Comparison of ENCODE assay signal across 9 mouse cellular contexts in genomic region chr11:117320482-117320881, GRCm38 (mm10).
A peak's percentile ranks its signal among the peaks of the same experiment; 100 is the strongest.
DNase-seq lines count a peak whose midpoint lies in the region; ATAC-seq and TF ChIP-seq lines count a peak whose summit lies in the region.
"Had no signal": no experiment of that assay in that cellular context is flagged by ENCODE, and none has a peak within 500 bp of the region (broad histone marks: within the 10 kb centered on the region; RNA-seq: fewer than 3 reads in every experiment).

No protein-coding gene starts in this region.

- H3K79me2 ChIP-seq in CH12.LX (replicated peaks; ENCODE audit: control insufficient read depth, extremely low read depth, insufficient read depth, poor library complexity, severe bottlenecking) = peaks cover 29% of the 10 kb centered on the region

- dilution Hi-C loops in CH12.LX (cut with MboI; ENCODE audit: extremely low pct_ligation_motif_present, extremely low pct_unique_long_range_greater_than_20kb, low sequenced_read_pairs) = no loop called here

- H3K36me3 ChIP-seq in heart, embryonic 10.5 days = no peaks in the 10 kb centered on the region
- peaks cover 0 to 11% of the 10 kb centered on the region in 2 experiments for H3K36me3 ChIP-seq in CH12.LX (replicated peaks in 1 of 2; ENCODE audit: control insufficient read depth in 1 of 2, insufficient read depth in 1 of 2, low read length in 1 of 2)
- H3K36me3 ChIP-seq in hindbrain, embryonic 12.5 days = no peaks in the 10 kb centered on the region
- peaks cover 23% of the 10 kb centered on the region for H3K36me3 ChIP-seq in megakaryocyte, embryonic 14.5 days (replicated peaks; ENCODE audit: low read length)

- H3K9me3 ChIP-seq in heart, embryonic 10.5 days = no peaks in the 10 kb centered on the region
- H3K9me3 ChIP-seq in CH12.LX (replicated peaks; ENCODE audit: low read length) = no peaks in the 10 kb centered on the region
- H3K9me3 ChIP-seq in hindbrain, embryonic 12.5 days (replicated peaks) = no peaks in the 10 kb centered on the region
- no peaks in the 10 kb centered on the region for H3K9me3 ChIP-seq in megakaryocyte, embryonic 14.5 days

- peaks cover 94% of the 10 kb centered on the region for H3K4me1 ChIP-seq in heart, embryonic 10.5 days
- H3K4me1 ChIP-seq in CH12.LX (ENCODE audit: control insufficient read depth in 1 of 2, insufficient read depth in 2 of 2) = peaks cover 73 to 92% of the 10 kb centered on the region in 2 experiments
- H3K4me1 ChIP-seq in hindbrain, embryonic 12.5 days = peaks cover 68% of the 10 kb centered on the region
- H3K4me1 ChIP-seq in megakaryocyte, embryonic 14.5 days = peaks cover 100% of the 10 kb centered on the region

- DNase-seq in heart, embryonic 10.5 days (ENCODE audit: low spot score) = no peak
- no peak for DNase-seq in heart, adult 8-10 months (ENCODE audit: low spot score)
- peak; percentile 90 for DNase-seq in CH12.LX (ENCODE audit: extremely low read depth)
- no peak for DNase-seq in cerebellum, postnatal 25 days
- no peak for DNase-seq in layer of hippocampus, adult 18-20 months (ENCODE audit: low spot score in 2 of 2)
- DNase-seq in embryo, embryonic 9.5 days (ENCODE audit: extremely low spot score) = no peak
- DNase-seq: kidney, adult 8-10 months had no signal

- H3K4me3 ChIP-seq in heart, embryonic 10.5 days = peak overlapping the region; percentile 32; the same call in 1 of the 2 replicates
- H3K4me3 ChIP-seq in CH12.LX (replicated peaks in 1 of 3; ENCODE audit: low read depth in 2 of 3, low read length in 2 of 3, poor library complexity in 1 of 3) = peak overlapping the region in 2 of 3 experiments; percentile 13 to 14
- no peak overlapping the region for H3K4me3 ChIP-seq in hindbrain, embryonic 12.5 days
- peak overlapping the region; percentile 89 for H3K4me3 ChIP-seq in megakaryocyte, embryonic 14.5 days (replicated peaks)

- peak overlapping the region; percentile 45 for H3K9ac ChIP-seq in CH12.LX (ENCODE audit: insufficient read depth, low read depth)
- H3K9ac ChIP-seq in hindbrain, embryonic 12.5 days = no peak overlapping the region

- peak; percentile 30; the same call in 1 of the 2 replicates for TF ChIP-seq EP300 in CH12.LX (IDR thresholded peaks at IDR 0.05; ENCODE audit: low read length)

- ATAC-seq in hindbrain, embryonic 12.5 days (ENCODE audit: low FRiP score) = no peak

- 63% methylated on average over 3 of the region's 3 CpGs for WGBS in heart, embryonic 10.5 days
- WGBS in hindbrain, embryonic 12.5 days = 60% methylated on average over 3 of the region's 3 CpGs

- TF ChIP-seq CTCF in CH12.LX (conservative IDR thresholded peaks at IDR 0.05 in 1 of 2, IDR thresholded peaks at IDR 0.05 in 1 of 2; ENCODE audit: low read depth in 2 of 2, low read length in 2 of 2) = no peak

- H3K27ac ChIP-seq in heart, embryonic 10.5 days = peak overlapping the region; percentile 83
- H3K27ac ChIP-seq in CH12.LX (ENCODE audit: insufficient read depth, low read depth) = peak overlapping the region; percentile 97
- peak overlapping the region; percentile 91 for H3K27ac ChIP-seq in hindbrain, embryonic 12.5 days

- no peaks in the 10 kb centered on the region for H3K27me3 ChIP-seq in heart, embryonic 10.5 days (ENCODE audit: insufficient read depth, poor library complexity, severe bottlenecking)
- no peaks in the 10 kb centered on the region for H3K27me3 ChIP-seq in CH12.LX (replicated peaks)
- no peaks in the 10 kb centered on the region for H3K27me3 ChIP-seq in hindbrain, embryonic 12.5 days
- H3K27me3 ChIP-seq in megakaryocyte, embryonic 14.5 days (replicated peaks) = no peaks in the 10 kb centered on the region

- in situ Hi-C loops in CH12.LX (cut with MboI; ENCODE audit: low pct_ligation_motif_present, low pct_unique_long_range_greater_than_20kb, low sequenced_read_pairs) = no loop called here

- H3K4me2 ChIP-seq in CH12.LX (ENCODE audit: insufficient read depth, low read depth, poor library complexity, severe bottlenecking) = peak overlapping the region; percentile 72
- 0 out of 2 replicates have a peak overlapping the region, but pooled peaks have one; percentile 28 for H3K4me2 ChIP-seq in hindbrain, embryonic 12.5 days (replicated peaks)

- TF ChIP-seq POLR2A in CH12.LX (IDR thresholded peaks at IDR 0.05; ENCODE audit: low read depth, low read length) = peak; percentile 68; the same call in 1 of the 2 replicates

- TF ChIP-seq RAD21 in CH12.LX (IDR thresholded peaks at IDR 0.05; ENCODE audit: low read depth, low read length) = no peak; the same call in 1 of the 2 replicates

TF ChIP-seq in CH12.LX, 34 proteins besides CTCF, POLR2A, EP300 and RAD21:
- peak; percentile 72 for TF ChIP-seq BHLHE40 (IDR thresholded peaks at IDR 0.05; ENCODE audit: low read depth, low read length)
- TF ChIP-seq ZC3H11A (IDR thresholded peaks at IDR 0.05; ENCODE audit: low read depth, low read length) = no peak
- no peak for TF ChIP-seq ZNF384 (IDR thresholded peaks at IDR 0.05; ENCODE audit: low read depth, low read length)
- TF ChIP-seq UBTF (IDR thresholded peaks at IDR 0.05; ENCODE audit: low read depth, low read length) = peak; percentile 18; the same call in 1 of the 2 replicates
- no peak for TF ChIP-seq USF1 (IDR thresholded peaks at IDR 0.05; ENCODE audit: low read depth, low read length)
- TF ChIP-seq MAFK (IDR thresholded peaks at IDR 0.05; ENCODE audit: insufficient replicate concordance, low read length) = no peak
- peak; percentile 47; the same call in 1 of the 2 replicates for TF ChIP-seq TCF12 (IDR thresholded peaks at IDR 0.05; ENCODE audit: low read depth, low read length)
- TF ChIP-seq GABPA (IDR thresholded peaks at IDR 0.05; ENCODE audit: insufficient replicate concordance, low read depth, low read length) = no peak
- 0 out of 2 replicates have a peak, but pooled peaks have one; percentile 8 for TF ChIP-seq CHD1 (IDR thresholded peaks at IDR 0.05; ENCODE audit: low read depth, low read length)
- TF ChIP-seq HCFC1 (IDR thresholded peaks at IDR 0.05; ENCODE audit: low read depth, low read length) = no peak
- peak; percentile 19; the same call in 1 of the 2 replicates for TF ChIP-seq SIN3A (IDR thresholded peaks at IDR 0.05; ENCODE audit: low read length)
- TF ChIP-seq ZMIZ1 (IDR thresholded peaks at IDR 0.05; ENCODE audit: low read depth, low read length) = no peak
- TF ChIP-seq NELFE (IDR thresholded peaks at IDR 0.05; ENCODE audit: low read depth, low read length) = no peak; the same call in 1 of the 2 replicates
- TF ChIP-seq RCOR1 (conservative IDR thresholded peaks at IDR 0.05; ENCODE audit: low read depth, low read length) = no peak
- no peak for TF ChIP-seq ELF1 (IDR thresholded peaks at IDR 0.05; ENCODE audit: low read depth, low read length)
- peak; percentile 57; the same call in 1 of the 2 replicates for TF ChIP-seq TBP (conservative IDR thresholded peaks at IDR 0.05; ENCODE audit: low read depth, low read length)
- no peak for TF ChIP-seq E2F4 (IDR thresholded peaks at IDR 0.05; ENCODE audit: insufficient replicate concordance, low read depth, low read length)
- TF ChIP-seq KAT2A (IDR thresholded peaks at IDR 0.05; ENCODE audit: insufficient replicate concordance, low read length) = no peak
- peak; percentile 71 for TF ChIP-seq NRF1 (IDR thresholded peaks at IDR 0.05; ENCODE audit: low read depth, low read length)
- TF ChIP-seq PAX5 (IDR thresholded peaks at IDR 0.05; ENCODE audit: low read length) = no peak
- peak; percentile 38 for TF ChIP-seq SMC3 (IDR thresholded peaks at IDR 0.05; ENCODE audit: low read depth, low read length)
- no peak for TF ChIP-seq USF2 (conservative IDR thresholded peaks at IDR 0.05; ENCODE audit: low read depth, low read length)
- 0 out of 2 replicates have a peak, but pooled peaks have one; percentile 10 for TF ChIP-seq ETS1 (conservative IDR thresholded peaks at IDR 0.05; ENCODE audit: low read depth, low read length)
- peak; percentile 98 for TF ChIP-seq MAZ (IDR thresholded peaks at IDR 0.05; ENCODE audit: low read depth, low read length)
- TF ChIP-seq JUN (IDR thresholded peaks at IDR 0.05; ENCODE audit: insufficient read depth, low read depth, low read length) = no peak
- no peak; the same call in none of the 2 replicates for TF ChIP-seq MXI1 (IDR thresholded peaks at IDR 0.05; ENCODE audit: low read depth, low read length)
- TF ChIP-seq ZKSCAN1 (IDR thresholded peaks at IDR 0.05; ENCODE audit: borderline replicate concordance, low read depth, low read length) = no peak
- TF ChIP-seq JUND (conservative IDR thresholded peaks at IDR 0.05; ENCODE audit: low read depth, low read length) = no peak
- no peak; the same call in 1 of the 2 replicates for TF ChIP-seq MEF2A (IDR thresholded peaks at IDR 0.05; ENCODE audit: borderline replicate concordance, low read depth, low read length)
- peak; percentile 67 for TF ChIP-seq MYC (IDR thresholded peaks at IDR 0.05; ENCODE audit: low read depth, low read length)
- TF ChIP-seq CHD2 (IDR thresholded peaks at IDR 0.05; ENCODE audit: low read length) = no peak
- no peak for TF ChIP-seq MAX (IDR thresholded peaks at IDR 0.05; ENCODE audit: low read length)
TF ChIP-seq in CH12.LX: peak in this region for 11.
